Mouse (Mus musculus): ENCODE measurements around the gene Vmn1r2. TPM values are rescaled to one million over a fixed set of nuclear protein-coding genes. Genes with fewer than 3 reads are reported as not detected.
"Not testable (repeated sequence)": the region's sequence is repeated elsewhere in the genome, so short reads cannot be mapped to it uniquely, and the experiment has no call there.

The Vmn1r2 gene
- total RNA-seq (2021), result not detected
- long read RNA-seq, result 0 reads

- not testable (repeated sequence) for DNase-seq (ENCODE audit: low spot score in 2 of 2)
These were observed at the start of gene Vmn1r2 for GRCm38 (mm10) chr4:3167020-3167419. Gene Vmn1r2 (plus strand): TSS chr4:3167320.

DNA sequence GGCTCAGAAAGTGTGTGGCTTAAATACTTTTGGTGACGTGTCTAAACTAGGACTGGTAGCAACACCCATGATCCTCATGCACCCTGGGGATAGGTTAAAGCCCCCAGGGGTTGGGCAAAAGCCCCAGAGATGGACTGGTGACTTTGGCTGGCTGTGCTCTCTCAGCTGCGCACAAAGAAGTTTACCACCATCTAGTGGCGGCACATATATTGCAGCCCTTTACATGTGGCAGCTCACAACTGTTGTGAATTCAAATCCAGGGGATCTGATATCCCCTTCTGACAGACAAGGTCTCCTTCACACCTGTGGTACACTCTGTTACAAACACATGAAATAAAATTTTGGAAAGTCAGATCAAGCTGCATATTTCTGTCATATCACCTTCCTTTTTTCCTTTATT, 19.2 kb upstream of the Vmn1r2 start:
- not testable (repeated sequence) for DNase-seq (ENCODE audit: low spot score in 2 of 2)

DNA sequence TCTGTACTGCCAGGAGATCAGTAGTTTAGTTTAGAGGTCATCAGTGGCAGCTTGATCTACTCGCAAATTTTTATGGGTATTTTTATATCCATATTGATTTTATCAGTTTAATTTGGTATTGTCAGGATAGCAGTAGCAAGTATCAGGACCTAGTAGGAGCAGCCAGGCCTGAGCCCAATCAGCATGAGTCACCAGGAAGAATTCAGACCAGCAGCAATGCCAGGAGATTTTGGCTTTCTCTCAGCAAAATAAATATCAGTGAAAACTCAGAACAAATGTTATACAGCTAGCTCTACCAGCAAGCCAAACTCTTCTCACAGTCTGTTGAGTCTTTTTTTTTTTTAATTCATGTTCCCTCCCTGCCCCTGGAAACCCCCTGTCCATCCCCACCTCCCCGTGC, 13.8 kb upstream of the Vmn1r2 start:
- not testable (repeated sequence) for DNase-seq (ENCODE audit: low spot score in 2 of 2)

DNA sequence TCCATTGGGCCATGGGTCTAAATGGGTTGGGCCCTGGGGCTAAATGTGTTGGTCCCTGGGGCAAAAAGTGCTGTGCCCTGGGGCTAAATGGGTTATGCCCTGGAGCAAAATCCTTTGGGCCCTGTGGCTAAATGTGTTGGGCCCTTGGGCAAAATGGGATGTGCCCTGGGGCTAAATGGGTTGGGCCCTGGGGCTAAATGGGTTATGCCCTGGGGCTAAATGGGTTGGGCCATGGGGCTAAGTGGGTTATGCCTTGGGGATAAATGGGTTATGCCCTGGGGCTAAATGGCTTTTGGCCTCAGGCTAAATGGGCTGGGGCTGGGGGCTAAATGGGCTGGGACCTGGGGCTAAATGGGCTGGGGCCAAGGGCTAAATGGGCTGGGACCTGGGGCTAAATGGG, 2.7 kb upstream of the Vmn1r2 start:
- not testable (repeated sequence) for DNase-seq (ENCODE audit: low spot score in 2 of 2)

- DNase-seq (ENCODE audit: low spot score in 2 of 2), result no peak
These were observed 2.1 kb upstream of the Vmn1r2 start for GRCm38 (mm10) chr4:3165046-3165445.

DNA sequence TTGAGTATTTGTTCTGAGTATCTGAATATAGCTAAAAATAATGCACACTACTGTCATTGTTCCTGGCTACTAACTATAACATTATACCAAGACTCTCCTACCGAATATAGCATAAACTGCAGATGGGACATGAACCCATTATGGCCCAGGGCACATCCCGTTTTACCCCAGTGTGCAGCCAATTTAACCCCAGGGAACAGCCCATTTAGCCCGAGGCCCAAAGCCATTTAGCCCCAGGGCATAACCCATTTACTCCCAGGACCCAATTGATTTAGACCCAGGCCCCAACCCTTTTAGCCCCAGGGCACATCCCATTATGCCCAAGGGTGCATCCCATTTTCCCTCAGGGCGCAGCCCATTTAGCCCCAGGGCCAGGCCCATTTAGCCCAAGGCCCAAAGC, 7.5 kb downstream of the Vmn1r2 start:
- DNase-seq (ENCODE audit: low spot score in 2 of 2), result not testable (repeated sequence)

GRCm38 (mm10) chr4:3175756-3176155, 8.6 kb downstream of the Vmn1r2 start:
- DNase-seq (ENCODE audit: low spot score in 2 of 2), result not testable (repeated sequence)

GRCm38 (mm10) chr4:3176195-3176594, 9.1 kb downstream of the Vmn1r2 start:
- not testable (repeated sequence) for DNase-seq (ENCODE audit: low spot score in 2 of 2)

DNA sequence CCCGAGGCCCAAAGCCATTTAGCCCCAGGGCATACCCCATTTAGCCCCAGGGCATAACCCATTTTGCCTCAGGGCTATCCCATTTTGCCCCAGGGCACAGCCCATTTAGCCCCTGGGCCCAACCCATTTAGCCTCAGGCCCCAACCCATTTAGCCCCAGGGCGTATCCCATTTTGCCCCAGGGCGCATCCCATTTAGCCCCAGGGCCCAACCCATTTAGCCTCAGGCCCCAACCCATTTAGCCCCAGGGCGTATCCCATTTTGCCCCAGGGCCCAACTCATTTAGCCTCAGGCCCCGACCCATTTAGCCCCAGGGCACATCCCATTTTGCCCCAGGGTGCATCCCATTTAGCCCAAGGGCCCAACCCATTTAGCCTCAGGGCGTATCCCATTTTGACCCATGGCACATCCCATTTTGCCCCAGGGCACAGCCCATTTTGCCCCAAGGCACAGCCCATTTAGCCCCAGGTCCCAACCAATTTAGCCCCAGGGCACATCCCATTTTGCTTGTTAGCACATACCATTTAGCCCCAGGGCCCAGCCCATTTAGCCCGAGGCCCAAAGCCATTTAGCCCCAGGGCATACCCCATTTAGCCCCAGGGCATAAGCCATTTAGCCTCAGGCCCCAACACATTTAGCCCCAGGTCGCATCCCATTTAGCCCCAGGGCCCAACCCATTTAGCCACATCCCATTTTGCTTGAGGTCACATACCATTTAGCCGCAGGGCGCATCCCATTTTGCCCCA, 9.8 kb downstream of the Vmn1r2 start:
- not testable (repeated sequence) for DNase-seq (ENCODE audit: low spot score in 2 of 2)

GRCm38 (mm10) chr4:3185258-3185657, 18.1 kb downstream of the Vmn1r2 start, which contains the start of gene Vmn1r3:
Gene Vmn1r3 (minus strand): TSS chr4:3185358.
- not testable (repeated sequence) for DNase-seq (ENCODE audit: low spot score in 2 of 2)

DNA sequence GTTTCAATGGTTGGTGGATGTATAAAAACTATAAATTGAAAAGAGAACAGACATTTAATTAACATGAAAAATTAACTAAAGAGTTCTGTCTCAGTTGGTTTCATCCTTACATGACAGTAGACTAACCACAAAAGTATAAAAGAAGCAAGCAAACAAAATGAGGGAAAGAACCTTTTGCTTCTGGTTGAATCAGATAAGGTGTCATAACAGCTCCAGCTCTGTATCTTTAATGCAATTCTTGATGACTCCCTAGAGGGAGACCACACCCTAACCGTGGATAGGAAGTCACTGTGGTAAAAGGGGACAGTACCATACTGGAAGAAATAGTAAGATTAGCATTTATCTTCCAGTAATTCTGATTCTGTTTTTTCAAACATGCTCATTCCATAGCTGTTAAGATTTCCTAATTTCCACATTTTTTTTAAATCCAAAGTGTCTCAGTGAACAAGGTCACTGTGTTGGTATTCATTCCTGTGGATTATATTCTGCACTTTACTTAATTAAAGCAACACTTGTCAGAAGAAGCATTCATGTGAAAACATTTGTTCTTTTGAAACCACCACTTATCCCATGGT, 42.6 kb downstream of the Vmn1r2 start:
- DNase-seq (ENCODE audit: low spot score in 2 of 2), result not testable (repeated sequence)

DNA sequence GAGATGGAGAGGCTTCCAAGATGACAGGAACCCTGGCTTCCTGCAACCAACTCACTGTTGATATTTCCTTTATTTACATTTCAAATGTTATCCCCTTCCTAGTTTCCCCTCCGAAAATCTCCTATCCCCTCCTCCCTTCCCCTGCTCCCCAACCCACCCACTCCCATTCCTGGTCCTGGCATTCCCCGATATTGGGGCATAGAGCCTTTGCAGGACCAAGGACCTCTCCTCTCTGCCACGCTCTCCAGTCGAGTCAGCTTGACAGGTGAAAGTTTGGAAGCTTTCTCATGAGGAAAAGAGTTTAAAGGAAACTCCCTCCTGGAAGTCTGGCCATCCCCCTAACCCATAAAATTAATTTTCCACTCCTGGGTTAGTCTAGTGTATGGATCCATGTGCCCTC, 46.2 kb downstream of the Vmn1r2 start:
- DNase-seq (ENCODE audit: low spot score in 2 of 2), result not testable (repeated sequence)

DNA sequence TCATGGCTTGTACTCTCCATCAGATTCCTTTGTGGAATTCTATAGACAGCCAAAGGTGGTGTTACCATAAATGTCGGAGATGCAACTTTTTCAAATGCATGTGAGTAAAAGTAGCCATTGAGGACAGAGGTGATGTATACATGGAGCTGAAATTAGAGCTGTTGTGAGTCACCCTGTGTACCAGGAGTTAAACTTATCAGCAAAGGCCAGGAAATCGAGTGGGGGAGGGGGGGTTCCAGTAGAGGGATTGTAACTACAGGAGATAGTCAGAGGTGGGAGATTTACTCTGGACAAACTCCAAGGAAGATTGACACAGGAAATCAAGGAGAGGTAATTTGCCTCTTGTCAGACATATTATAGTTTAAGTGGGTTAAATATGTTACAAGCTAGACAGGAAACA, 49.3 kb downstream of the Vmn1r2 start:
- DNase-seq (ENCODE audit: low spot score in 2 of 2), result not testable (repeated sequence)

Other genes with a start within 250 kb of the Vmn1r2 start
- not detected for gene Vmn1r3, start 18.0 kb downstream of the Vmn1r2 start, total RNA-seq (2021)